In the genomic region with DNA sequence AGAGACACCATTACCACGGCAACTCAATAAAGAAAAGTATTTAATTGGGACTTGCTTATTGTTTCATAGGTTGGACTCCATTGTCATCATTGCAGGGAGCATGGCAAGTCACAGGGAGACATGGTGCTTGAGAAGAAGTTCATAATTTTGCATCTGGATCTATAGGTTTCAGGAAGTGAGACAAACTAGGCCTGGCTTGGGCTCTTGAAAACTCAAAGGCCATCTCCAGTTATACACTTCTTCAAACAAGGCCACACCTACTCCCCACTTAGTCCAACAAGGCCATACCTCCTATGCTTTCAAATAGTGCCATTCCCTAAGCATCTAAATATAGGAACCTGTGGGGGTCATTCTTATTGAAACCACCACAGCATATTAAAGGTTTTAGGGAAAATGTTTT, we compare ENCODE assay signal across 16 mouse cellular contexts.
"Had no signal": no experiment of that assay in that cellular context is flagged by ENCODE, and none has a peak within 500 bp of the region (broad histone marks: within the 10 kb centered on the region; RNA-seq: fewer than 3 reads in every experiment).

No protein-coding gene starts in this region.

- H3K4me1 ChIP-seq: neural tube, embryonic 15.5 days; stomach, embryonic 15.5 days had no signal

- DNase-seq: retina, postnatal 1 day; right cerebral cortex, adult 18-20 months; right cerebral cortex, postnatal 14 days; right cerebral cortex, postnatal 25 days; right cerebral cortex, postnatal 4 days; spleen, adult 18-20 months; thymus, adult 18-20 months; thymus, adult 2 months; thymus, postnatal 14 days; thymus, postnatal 25 days; thymus, postnatal 36 days; thymus, postnatal 4 days had no signal

- H3K9ac ChIP-seq: neural tube, embryonic 13.5 days; neural tube, embryonic 15.5 days; stomach, embryonic 15.5 days had no signal

- H3K36me3 ChIP-seq: neural tube, embryonic 13.5 days; neural tube, embryonic 15.5 days; stomach, embryonic 15.5 days had no signal

- H3K4me3 ChIP-seq: neural tube, embryonic 13.5 days; neural tube, embryonic 15.5 days; stomach, embryonic 15.5 days had no signal

- H3K27ac ChIP-seq: neural tube, embryonic 13.5 days; neural tube, embryonic 15.5 days; stomach, embryonic 15.5 days; stomach, postnatal 0 days had no signal

- H3K27me3 ChIP-seq: stomach, embryonic 15.5 days had no signal

- H3K9me3 ChIP-seq: neural tube, embryonic 13.5 days; neural tube, embryonic 15.5 days; stomach, embryonic 15.5 days had no signal

- H3K4me2 ChIP-seq: neural tube, embryonic 13.5 days; neural tube, embryonic 15.5 days; stomach, embryonic 15.5 days had no signal
